Mouse (Mus musculus) granulocyte monocyte progenitor cell, adult 5-6 weeks (primary cell): ENCODE measurements around the gene Rabgap1l. TPM values are rescaled to one million over a fixed set of nuclear protein-coding genes. Genes with fewer than 3 reads are reported as not detected.
"Not testable (repeated sequence)": the region's sequence is repeated elsewhere in the genome, so short reads cannot be mapped to it uniquely, and the experiment has no call there.

Source experiments
- ATAC-seq: replicated peaks from 2 replicates; pipeline ENCODE4 v1.8.0; 2016; ENCODE audit warnings: mild to moderate bottlenecking, moderate TSS enrichment, inconsistent platforms; ENCODE audit not compliant: poor library complexity, severe bottlenecking
- total RNA-seq, 2 experiments: library from RNA; stranded (forward) in 1 of 2; stranded (reverse) in 1 of 2; fragments of 200-712, 200-1000 nt in 1 of 2; fragments of >200 nt in 1 of 2; fragmentation: Nextera tagmentation in 1 of 2; gene quantifications; 2 replicates each; pipeline ENCODE4 v1.2.3; 2014 to 2017

The Rabgap1l gene
- total RNA-seq, 2 experiments from 2014 or later = 99.1 to 104 TPM

- ATAC-seq = no peak
Observed at GRCm38 (mm10) chr1:160520665-160521064, 272.3 kb downstream of the Rabgap1l start.

DNA sequence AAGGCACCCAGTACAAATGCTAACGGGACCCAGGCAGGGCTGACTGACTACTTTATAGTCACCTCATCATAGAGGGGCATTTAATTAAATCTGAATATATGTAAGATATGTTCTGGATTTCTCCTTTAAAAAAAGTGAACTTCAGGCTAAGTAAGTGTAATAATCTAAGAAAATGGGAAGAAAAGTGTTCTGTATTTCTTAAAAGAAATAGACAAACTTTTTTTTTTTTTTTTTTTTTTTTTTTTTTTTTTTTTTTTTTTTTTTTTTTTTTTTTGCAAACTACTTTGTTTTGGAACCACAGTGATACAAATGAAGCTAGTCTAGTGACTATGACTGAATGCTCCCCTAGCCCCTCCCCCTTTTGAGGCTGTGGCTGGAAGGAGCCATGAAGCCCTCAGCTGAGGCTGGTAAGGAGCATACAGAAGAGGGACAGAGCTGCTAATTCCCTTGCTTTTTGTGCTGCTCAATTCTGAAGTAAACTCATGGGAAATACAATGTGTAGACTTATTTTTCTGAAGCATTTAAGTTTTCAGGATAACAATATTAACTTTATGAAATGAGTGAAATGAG is 273.0 kb downstream of the Rabgap1l start:
- ATAC-seq = no peak

- no peak for ATAC-seq
Observed at GRCm38 (mm10) chr1:160518552-160518951, 274.5 kb downstream of the Rabgap1l start.

GRCm38 (mm10) chr1:160507766-160508165 is 285.2 kb downstream of the Rabgap1l start:
- ATAC-seq = no peak

- no peak for ATAC-seq
Observed at GRCm38 (mm10) chr1:160496906-160497577, 296.0 kb downstream of the Rabgap1l start.

- no peak for ATAC-seq
Observed at GRCm38 (mm10) chr1:160485731-160486130, 307.3 kb downstream of the Rabgap1l start.

DNA sequence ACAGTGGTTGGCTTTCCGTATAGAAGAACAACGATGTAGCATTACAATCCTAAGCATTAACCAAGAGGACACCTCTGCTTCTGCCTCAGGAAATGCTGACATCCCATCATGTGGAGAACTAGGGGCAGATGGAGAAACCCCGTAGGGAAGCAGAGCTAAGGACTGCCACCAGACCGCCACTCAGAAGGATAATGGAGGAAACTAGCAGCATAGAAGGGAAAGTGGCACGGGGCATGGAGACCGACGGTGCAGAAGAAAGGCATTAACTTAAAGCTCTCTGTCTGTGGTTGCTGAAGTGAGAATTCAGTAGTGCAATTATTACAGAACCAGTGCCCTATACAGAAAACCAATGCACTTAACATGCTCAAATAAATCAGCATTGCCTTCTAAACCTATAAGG is 308.0 kb downstream of the Rabgap1l start:
- ATAC-seq = no peak

DNA sequence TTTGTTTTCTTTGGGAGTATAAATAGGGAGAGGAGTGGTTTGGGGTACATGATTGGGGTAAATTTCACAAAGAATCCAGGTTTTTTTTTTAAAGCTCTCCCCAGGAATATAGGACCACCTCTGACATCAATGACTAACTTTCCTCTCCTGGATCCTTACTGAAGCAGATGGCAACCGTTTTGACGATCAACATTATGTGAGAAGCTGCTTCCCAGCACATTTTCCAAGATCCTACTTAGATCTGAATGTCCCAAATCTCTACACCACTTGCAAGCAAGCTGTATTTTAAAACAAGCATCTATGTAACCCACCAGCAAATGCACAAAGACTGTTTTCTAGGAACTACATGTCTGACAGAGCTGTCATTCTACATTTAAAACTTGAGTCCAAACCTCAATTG is 311.4 kb downstream of the Rabgap1l start:
- ATAC-seq = no peak

- no peak for ATAC-seq
Observed at GRCm38 (mm10) chr1:160467443-160467842, 325.6 kb downstream of the Rabgap1l start.

DNA sequence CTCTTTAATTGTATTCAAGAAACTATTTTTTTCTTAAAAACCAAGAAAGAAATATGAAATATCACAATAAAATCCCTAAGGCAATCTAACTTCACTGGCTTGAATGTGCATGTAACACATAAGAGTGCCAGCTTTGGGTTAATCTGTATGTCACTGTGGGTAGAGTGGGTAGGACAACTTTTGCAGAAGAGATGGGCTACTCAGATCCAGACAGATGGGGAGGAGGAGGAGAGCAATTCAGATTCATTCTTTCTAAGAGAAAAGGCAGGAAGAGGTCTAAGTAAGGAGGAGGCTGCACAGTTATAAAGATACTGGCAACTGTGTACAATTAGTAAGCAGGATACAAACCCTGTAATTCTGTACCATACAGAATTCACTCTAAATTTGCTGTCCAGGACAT is 327.8 kb downstream of the Rabgap1l start:
- no peak for ATAC-seq

GRCm38 (mm10) chr1:160464148-160464547 is 328.9 kb downstream of the Rabgap1l start:
- no peak for ATAC-seq

DNA sequence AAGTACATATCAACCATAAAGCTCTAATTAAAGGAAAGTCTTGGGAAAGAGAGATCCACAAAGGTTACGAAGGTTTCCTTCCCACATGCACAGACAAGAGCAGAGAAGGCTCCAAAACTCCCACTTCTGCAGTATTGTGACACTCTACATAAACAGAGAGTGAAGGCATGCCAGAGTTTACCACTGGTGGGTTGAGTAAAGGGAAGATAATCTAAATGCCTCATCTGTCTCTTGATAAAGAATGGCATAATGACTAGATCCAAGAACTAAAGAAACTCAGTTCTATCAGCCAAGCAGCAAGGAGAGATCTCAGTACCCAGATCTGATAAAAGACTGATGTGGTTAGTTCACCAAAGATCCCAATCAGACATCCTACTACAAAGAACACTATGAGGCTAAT is 332.7 kb downstream of the Rabgap1l start:
- ATAC-seq = no peak

DNA sequence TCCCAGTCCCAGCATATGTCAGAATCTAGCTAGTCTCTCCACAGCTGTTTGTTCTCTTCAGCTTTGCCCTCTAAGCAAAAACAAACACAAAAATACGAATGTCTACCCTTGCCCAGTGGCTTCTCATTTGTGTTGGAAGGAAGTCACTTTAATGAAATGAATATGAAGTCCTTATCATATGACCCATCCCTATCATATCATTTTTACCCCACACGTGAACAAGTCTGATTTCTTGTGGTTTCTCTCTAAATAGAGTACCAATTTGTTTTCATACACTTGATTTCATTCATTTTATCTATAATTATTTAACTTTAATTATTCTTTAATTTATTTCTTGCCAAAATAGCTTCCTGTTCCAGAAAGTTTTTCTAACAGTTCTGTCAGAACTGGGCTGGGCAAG is 341.3 kb downstream of the Rabgap1l start:
- no peak for ATAC-seq

DNA sequence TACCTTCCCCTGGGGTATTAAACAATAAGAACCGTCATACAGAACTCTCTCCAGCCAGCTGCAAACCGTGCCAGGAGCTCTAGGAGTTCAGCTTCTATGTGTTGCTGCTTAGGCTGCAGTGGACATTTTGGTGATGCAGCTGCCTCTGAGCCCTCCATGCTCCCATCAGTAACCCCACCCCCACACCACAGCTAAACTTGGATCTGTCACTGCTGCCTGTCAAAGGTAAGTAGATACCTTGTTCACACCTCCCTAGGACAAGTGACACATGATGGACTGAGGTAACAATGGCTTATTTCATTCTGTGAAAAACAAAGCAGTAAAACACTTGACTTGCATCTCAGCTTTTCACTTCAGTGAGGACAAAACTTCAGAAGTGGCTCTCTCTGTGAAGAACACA is 344.3 kb downstream of the Rabgap1l start:
- no peak for ATAC-seq

DNA sequence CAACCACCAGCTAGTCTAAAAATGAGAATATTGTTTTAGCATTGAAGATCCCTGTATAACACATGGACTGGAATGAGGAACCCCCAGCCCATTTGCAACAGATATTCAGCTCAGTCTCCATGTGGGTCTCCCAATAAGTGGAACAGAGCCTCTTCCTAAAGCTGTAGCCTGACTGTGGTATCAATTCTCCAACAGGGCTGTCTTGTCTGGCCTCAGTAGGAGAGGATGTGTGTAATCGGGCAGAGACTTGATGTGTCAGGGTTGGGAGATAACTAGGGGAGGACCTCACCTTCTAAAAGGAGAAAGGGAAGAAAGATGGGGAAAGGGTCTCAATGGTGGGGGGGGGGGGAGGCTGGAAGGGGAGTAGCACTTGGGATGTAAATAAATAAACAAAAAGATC is 346.2 kb downstream of the Rabgap1l start:
- ATAC-seq = no peak

- no peak for ATAC-seq
Observed at GRCm38 (mm10) chr1:160443506-160443905, 349.5 kb downstream of the Rabgap1l start.

DNA sequence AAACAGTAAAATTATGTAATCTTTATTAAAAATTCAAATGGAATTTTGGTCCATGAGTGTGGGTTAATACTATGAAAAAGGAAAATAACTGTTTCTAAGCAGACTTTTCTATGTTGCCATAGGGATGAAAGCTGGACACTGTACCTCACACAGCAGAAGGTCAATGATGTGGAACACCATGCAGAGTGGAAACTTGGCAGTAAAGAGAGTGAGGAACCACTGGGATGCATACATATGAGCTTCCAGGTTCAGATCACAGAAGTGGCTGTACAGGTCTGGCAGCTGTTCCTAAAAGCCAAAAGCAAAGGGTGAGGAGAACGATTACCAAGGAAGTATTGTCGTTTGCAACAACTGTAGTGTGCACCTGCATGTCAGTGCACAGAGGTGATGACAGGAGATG is 351.3 kb downstream of the Rabgap1l start:
- no peak for ATAC-seq

GRCm38 (mm10) chr1:160441161-160441560 is 351.9 kb downstream of the Rabgap1l start:
- ATAC-seq = peak; percentile 92

DNA sequence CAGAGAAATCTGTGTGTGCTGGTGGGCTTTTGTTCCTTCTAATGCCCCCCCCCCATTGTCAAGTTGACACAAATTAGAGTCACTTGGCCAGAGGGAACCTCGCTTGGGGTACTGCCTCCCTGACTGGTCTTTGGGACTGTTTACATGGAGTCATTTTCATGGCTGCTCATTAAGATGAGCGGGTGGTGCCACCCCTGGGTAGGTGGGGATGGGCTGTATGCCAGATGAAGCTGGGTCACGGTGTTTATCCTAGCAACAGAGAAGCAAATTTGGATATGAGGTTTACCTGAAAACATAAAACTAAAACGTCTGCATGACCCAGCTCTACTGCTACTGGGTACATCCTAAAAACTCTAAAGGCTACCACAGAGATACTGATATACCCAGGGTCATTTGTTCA is 354.2 kb downstream of the Rabgap1l start:
- no peak for ATAC-seq

GRCm38 (mm10) chr1:160417196-160417854 is 375.7 kb downstream of the Rabgap1l start:
- no peak for ATAC-seq

- ATAC-seq = no peak
Observed at GRCm38 (mm10) chr1:160410822-160411221, 382.2 kb downstream of the Rabgap1l start.

DNA sequence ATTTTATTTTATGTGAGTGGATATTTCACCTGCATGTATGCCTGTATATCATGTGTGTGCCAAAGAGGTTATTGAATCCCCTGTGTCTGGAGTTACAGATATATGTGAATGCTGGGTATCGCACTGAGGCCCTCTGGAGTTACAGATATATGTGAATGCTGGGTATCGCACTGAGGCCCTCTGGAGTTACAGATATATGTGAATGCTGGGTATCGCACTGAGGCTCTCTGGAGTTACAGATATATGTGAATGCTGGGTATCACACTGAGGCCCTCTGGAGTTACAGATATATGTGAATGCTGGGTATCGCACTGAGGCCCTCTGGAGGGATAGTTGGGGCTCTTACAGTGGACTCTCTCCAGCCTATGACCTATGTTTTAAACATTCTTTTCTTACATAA is 383.3 kb downstream of the Rabgap1l start:
- ATAC-seq = not testable (repeated sequence)
